ENCODE assay signal across 25 mouse cellular contexts in the genomic region with DNA sequence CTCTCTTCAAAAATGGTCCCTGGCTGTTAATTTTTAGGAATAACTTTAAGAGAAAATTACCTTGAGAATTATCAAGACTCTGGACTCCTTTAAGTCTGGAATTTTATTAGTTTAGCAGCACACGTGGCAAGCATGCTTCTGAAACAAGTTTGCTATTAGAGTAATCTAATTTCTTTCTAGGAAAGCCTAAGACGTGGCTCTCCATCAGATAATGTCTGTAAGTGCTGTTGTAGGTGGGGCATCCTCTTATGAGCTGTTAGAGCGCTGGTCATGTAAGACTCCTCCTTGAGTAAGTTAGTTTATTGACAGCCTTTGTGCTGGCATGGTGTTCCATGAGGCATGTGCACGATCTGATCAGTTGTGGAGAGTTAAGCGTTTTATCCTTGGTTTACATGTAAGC.
"Had no signal": no experiment of that assay in that cellular context is flagged by ENCODE, and none has a peak within 500 bp of the region (broad histone marks: within the 10 kb centered on the region; RNA-seq: fewer than 3 reads in every experiment).

No protein-coding gene starts in this region.

- H3K4me3 ChIP-seq: heart, embryonic 10.5 days; heart, embryonic 12.5 days; hindbrain, embryonic 10.5 days; hindbrain, embryonic 12.5 days; intestine, embryonic 15.5 days; limb, embryonic 13.5 days; limb, embryonic 15.5 days; liver, embryonic 12.5 days had no signal

- H3K9ac ChIP-seq: heart, embryonic 12.5 days; hindbrain, embryonic 12.5 days; hindbrain, embryonic 14.5 days; intestine, embryonic 15.5 days; limb, embryonic 13.5 days; limb, embryonic 15.5 days; liver, embryonic 12.5 days; liver, embryonic 14.5 days had no signal

- H3K27ac ChIP-seq: heart, embryonic 10.5 days; hindbrain, embryonic 10.5 days; hindbrain, embryonic 12.5 days; hindbrain, embryonic 14.5 days; intestine, embryonic 15.5 days; kidney, postnatal 0 days; limb, embryonic 13.5 days; limb, embryonic 15.5 days; liver, embryonic 12.5 days; liver, embryonic 14.5 days had no signal

- H3K9me3 ChIP-seq: heart, embryonic 10.5 days; hindbrain, embryonic 12.5 days; intestine, embryonic 15.5 days; limb, embryonic 13.5 days; limb, embryonic 15.5 days had no signal

- H3K4me2 ChIP-seq: heart, embryonic 12.5 days; hindbrain, embryonic 12.5 days; hindbrain, embryonic 14.5 days; intestine, embryonic 15.5 days; limb, embryonic 13.5 days; limb, embryonic 15.5 days; liver, embryonic 12.5 days had no signal

- DNase-seq: gastrocnemius, postnatal 14 days; gastrocnemius, postnatal 36 days; heart, adult 11 months; heart, postnatal 10 days; heart, postnatal 4 days; kidney, adult 18-20 months; kidney, adult 8-10 months; kidney, postnatal 25 days; layer of hippocampus, adult 9-11 months; layer of hippocampus, postnatal 36 days; left cerebral cortex, postnatal 4 days had no signal

- H3K4me1 ChIP-seq: heart, embryonic 10.5 days; limb, embryonic 15.5 days had no signal

- H3K36me3 ChIP-seq: intestine, embryonic 15.5 days; limb, embryonic 15.5 days had no signal

- ATAC-seq: hindbrain, embryonic 16.5 days; inflammation-experienced regulatory T-cells, adult 6 months; intestine, embryonic 15.5 days; intestine, postnatal 0 days; liver, embryonic 12.5 days had no signal

- H3K27me3 ChIP-seq: heart, embryonic 12.5 days; hindbrain, embryonic 12.5 days; intestine, embryonic 15.5 days; limb, embryonic 13.5 days; limb, embryonic 15.5 days; liver, embryonic 12.5 days had no signal
